Mouse (Mus musculus) granulocyte monocyte progenitor cell, adult 5-6 weeks (primary cell): ENCODE measurements around the gene Nr1h3. TPM values are rescaled to one million over a fixed set of nuclear protein-coding genes. Genes with fewer than 3 reads are reported as not detected.

Source experiments
- ATAC-seq: replicated peaks from 2 replicates; pipeline ENCODE4 v1.8.0; 2016; ENCODE audit warnings: mild to moderate bottlenecking, moderate TSS enrichment, inconsistent platforms; ENCODE audit not compliant: poor library complexity, severe bottlenecking
- total RNA-seq, 2 experiments: library from RNA; stranded (forward) in 1 of 2; stranded (reverse) in 1 of 2; fragments of 200-712, 200-1000 nt in 1 of 2; fragments of >200 nt in 1 of 2; fragmentation: Nextera tagmentation in 1 of 2; gene quantifications; 2 replicates each; pipeline ENCODE4 v1.2.3; 2014 to 2017

Gene Nr1h3
- total RNA-seq (2014; fragmentation: Nextera tagmentation) = 0.15 and 3.6 TPM in 2 replicates
- total RNA-seq (2017) = 0.15 and 1.1 TPM in 2 replicates

GRCm38 (mm10) chr2:91202222-91202971 is at the start of gene Nr1h3, which contains the start of gene Acp2:
TSS of gene Nr1h3 (minus strand) at chr2:91202834.
TSS of gene Acp2 (plus strand) at chr2:91202885.
- ATAC-seq = peak; percentile 97

- no peak for ATAC-seq
Measured at GRCm38 (mm10) chr2:91252001-91252400, 49.4 kb upstream of the Nr1h3 start.

- no peak for ATAC-seq
Measured at GRCm38 (mm10) chr2:91248366-91248765, 45.7 kb upstream of the Nr1h3 start.

GRCm38 (mm10) chr2:91244557-91245228 is 42.1 kb upstream of the Nr1h3 start:
- ATAC-seq = no peak

- ATAC-seq = no peak
Measured at GRCm38 (mm10) chr2:91243416-91243815, 40.8 kb upstream of the Nr1h3 start.

- ATAC-seq = peak; percentile 55
Measured at GRCm38 (mm10) chr2:91242547-91242946, 39.9 kb upstream of the Nr1h3 start.

GRCm38 (mm10) chr2:91237511-91238080 is 35.0 kb upstream of the Nr1h3 start:
- ATAC-seq = peak; percentile 21; the same call in 1 of the 2 replicates

- peak; percentile 97 for ATAC-seq
Measured at GRCm38 (mm10) chr2:91236601-91237510, 34.2 kb upstream of the Nr1h3 start, which contains the start of gene Ddb2. TSS of gene Ddb2 (minus strand) at chr2:91236982.

- ATAC-seq = no peak
Measured at GRCm38 (mm10) chr2:91229735-91230134, 27.1 kb upstream of the Nr1h3 start.

- ATAC-seq = no peak
Measured at GRCm38 (mm10) chr2:91223614-91224013, 21.0 kb upstream of the Nr1h3 start.

GRCm38 (mm10) chr2:91220501-91220900 is 17.9 kb upstream of the Nr1h3 start:
- no peak for ATAC-seq

- no peak for ATAC-seq
Measured at GRCm38 (mm10) chr2:91217032-91217431, 14.4 kb upstream of the Nr1h3 start.

- no peak for ATAC-seq
Measured at GRCm38 (mm10) chr2:91213311-91213710, 10.7 kb upstream of the Nr1h3 start.

GRCm38 (mm10) chr2:91206254-91206775 is 3.7 kb upstream of the Nr1h3 start:
- no peak for ATAC-seq

- ATAC-seq = no peak
Measured at GRCm38 (mm10) chr2:91202972-91203656, 480 bp upstream of the Nr1h3 start.

GRCm38 (mm10) chr2:91198888-91199287 is 3.7 kb downstream of the Nr1h3 start:
- ATAC-seq = no peak

- ATAC-seq = peak; percentile 46
Measured at GRCm38 (mm10) chr2:91196577-91197001, 6.0 kb downstream of the Nr1h3 start.

- ATAC-seq = peak; percentile 83
Measured at GRCm38 (mm10) chr2:91194624-91195332, 7.9 kb downstream of the Nr1h3 start.

GRCm38 (mm10) chr2:91190501-91190900 is 12.1 kb downstream of the Nr1h3 start:
- no peak for ATAC-seq
